Mouse (Mus musculus) kidney, adult 9 months (tissue): ENCODE data around the gene Nfatc2.

Experiments
- DNase-seq: peaks from one replicate; pipeline ENCODE4 v3.0.0; 2022

Nfatc2 gene

DNA sequence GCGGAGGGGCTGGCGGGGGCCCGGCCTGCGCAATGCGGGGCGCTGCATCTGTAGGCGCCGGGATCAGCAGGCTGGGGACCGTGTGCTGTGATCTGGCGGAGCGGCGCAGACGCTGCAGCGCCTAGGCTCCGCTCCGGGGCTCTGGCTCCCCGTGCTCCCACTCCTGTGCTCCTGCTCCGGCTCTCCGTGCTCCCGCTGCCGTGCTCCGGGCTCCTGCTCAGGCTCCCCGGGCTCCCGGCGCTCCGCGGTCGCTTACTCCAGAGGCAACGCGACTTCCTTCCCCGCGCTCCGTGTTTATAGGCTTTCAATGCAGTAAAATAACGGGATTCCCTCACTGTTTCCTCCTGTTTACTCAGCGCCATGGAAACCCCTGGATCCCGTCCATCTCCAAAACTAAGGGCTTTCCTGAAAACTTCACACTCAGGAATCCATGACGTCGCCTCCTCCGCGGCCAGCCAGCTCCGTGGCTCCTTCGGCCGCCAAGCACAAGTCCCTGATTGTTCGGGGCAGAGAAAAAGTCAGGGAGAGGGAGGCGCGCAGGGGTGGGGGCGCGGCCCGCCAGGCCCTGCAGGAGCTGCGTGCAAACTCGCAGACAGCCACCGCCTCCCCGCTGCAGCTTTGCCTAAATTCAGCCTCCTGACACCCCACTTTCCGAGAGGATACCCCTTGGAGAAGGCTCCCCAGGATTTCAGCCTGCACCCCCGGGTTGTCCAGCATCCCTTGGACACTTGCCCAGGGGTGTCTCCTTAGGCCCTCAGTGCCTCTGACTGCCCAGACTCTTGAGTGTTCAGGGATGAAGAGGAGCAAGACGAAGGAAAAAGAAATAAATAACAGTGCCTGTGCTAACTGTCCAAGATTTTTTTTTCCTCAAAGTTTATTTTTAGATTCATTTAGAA is at the start of gene Nfatc2:
TSS of gene Nfatc2 (minus strand) at position 167 of the 896 bp plus-strand sequence.
- peak; percentile 72 for DNase-seq

DNA sequence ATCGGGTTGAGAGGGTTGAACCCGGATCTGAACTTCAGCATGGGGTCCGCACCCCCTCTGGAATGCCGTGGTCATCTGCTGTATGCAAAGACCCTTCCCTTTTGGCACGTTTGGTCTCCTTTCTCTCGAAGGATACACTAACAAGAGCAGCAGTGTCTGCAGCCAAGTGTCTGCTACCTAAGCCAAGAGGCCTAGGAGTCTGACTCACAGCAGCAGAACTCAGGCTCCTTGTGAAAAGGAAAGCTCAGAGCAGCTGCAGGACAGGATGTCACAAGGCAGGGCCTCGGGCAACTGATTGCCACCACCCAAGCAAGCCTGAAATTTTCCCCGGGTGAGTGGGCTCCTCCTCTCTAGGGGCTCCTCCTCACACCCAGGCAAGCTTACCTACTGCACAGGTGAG is 46.7 kb upstream of the Nfatc2 start:
- DNase-seq: no peak

DNA sequence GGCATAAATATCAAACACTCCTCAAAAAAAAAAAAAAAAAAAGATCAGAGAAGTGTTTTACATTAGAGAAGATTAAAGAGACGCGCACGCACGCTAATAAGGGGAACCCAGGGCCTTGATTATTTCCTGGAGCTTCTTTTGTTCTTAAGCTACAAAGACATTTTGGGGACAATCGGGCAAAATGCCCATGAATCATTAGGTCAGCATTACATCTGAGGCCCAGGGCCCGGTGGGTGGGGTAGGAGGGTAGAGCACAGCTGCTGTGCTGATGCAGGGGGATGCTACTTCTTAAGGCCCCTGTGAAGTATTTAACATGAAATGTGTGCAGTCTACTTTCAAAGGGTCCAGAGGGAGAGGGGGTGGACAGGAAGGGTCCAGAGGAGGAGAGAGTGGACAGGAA is 43.4 kb upstream of the Nfatc2 start:
- no peak for DNase-seq

DNA sequence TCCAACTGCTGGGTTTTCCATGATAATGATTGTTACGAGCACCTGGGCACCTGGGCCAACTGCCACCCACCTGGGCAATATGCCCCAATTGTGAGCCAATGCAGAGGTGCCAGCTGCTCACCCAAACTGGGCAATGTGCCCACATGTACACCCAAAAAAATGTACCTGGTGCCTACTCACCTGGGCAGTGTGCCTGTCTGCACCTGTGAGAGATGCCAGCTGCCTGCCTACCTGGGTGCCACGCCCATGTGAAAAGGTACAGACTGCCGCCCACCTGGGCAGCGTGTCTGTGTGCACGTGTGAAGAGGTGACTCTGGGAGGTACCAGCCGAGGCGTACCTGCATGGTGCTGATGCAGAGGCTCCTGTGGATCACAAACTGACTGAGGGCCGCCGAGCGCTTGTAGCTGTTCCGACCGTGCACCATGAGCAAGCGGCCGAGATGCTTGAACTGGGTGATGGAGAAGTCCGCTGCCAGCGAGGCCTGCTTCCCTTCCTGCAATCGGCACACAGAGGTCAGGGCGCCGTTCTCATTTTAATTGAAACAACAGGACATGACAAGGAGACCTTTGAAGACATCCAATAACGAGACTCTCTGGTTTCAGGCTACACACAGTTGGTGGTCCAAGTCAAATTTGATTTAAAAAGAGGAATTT is 42.2 kb upstream of the Nfatc2 start:
- DNase-seq: no peak

DNA sequence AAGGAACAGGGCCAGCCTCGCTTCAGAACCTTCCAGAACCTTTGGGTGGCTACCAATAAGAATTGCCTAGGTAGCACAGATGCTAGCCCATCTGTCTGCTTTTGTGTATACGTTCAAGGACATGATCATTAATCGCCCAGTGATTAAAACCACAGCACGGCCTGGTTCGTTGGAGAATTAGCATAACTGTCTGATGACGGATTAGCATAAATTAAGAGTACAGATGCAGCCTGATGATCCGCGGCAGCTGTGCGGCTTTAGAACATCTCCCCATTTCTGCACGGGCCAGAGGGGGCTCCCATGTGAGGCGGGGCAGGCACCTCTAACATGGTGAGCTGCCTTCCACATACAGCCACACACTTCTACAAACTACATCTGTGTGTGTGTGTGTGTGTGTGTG is 40.7 kb upstream of the Nfatc2 start:
- DNase-seq: no peak

DNA sequence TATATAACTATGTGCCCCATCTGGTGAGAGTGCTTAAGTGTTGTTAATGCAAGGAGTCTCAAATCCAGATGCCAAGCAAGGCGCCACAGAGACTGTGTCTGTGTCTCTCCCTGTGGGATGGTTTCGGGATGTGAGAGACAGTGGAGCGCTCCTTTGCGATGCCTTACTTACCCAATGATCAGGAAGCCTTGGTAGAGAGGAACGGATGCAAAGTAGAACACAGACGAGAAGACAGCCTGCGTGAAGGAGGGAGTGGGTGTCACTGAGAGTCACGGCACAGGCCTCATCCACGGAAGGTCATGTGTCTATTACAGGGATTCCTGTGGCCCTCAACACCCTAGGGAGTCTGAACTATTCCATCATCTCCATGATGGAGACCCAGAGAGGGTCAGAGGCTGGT is 39.0 kb upstream of the Nfatc2 start:
- no peak for DNase-seq

DNA sequence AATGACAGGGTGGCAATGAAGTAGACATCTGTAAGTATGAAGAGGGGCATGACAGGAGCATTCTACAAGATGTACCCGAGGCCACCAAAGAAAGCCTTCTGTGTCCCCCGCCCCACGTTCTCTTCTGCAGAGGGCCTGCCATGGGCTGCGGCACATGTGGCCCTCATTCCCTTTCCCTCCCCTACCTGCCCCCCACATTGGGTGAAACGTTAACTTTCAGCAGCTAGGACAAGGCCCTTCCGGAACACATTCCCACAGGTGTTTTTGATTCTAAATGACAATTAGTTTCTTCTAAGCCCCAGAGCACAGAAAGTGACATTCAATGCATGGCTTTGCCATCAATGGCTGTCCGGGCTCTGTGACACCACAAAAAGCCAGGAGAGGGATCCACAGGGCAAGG is 33.4 kb upstream of the Nfatc2 start:
- no peak for DNase-seq

DNA sequence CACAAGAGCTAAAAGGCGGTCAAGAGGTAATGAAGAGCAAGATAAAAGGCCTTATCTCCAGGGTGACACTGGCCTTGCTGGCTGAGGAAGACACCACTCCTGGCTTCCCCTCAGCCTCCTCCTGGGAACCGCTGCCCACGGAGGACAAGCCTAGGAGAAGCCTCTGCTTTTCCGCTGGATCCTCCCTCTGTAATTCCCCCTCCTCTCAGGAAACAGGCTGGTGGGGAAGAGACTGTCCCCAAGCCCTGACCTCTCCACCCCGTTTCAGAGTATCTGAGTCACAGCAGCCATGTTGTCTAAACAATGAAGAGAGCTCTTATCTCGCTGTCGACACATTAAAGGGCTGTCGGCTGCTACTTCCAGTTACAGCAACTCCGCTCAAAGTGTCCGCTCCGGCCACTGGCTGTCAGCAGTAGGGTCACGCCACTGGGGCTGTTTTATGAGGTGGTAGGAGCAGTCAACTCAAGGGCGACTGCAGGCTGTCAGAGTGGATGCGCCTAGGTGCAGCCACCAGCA is 31.9 kb upstream of the Nfatc2 start:
- no peak for DNase-seq

DNA sequence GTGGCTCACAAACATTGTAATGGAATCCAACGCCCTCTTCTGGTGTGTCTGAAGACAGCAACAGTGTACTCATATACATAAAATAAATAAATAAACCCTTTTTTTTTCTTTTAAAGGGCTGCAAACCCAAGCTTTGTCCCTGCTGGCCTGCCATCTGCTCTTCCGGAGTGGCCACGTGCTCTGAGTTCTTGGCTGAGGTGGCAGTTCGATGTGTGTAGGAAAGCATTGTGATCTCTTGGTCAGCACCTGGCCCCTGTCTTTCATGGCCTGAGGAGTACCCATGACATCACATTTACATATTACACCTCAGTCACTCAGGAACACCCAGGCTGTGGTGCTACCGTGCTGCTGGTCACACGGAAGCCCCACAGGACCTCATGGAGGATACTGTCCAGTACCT is 31.1 kb upstream of the Nfatc2 start:
- DNase-seq: no peak

DNA sequence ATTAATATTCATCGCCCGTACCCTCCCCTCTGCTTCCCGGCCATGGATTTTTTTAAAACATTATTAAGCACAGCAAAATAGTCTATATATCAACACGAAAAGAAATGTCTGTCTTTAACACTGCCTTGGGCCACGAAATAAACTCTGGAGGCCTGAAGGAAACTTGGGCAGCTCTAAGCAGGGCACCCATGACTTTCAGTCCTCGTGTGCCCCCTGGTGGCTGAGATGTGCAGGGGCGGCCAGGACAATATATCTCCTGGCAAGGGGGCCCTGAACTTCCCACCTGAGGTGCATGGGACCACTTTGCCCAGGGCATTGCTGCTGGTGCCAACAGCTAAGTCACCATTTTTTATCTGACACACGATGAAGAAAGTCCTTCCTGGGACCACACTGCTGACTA is 27.3 kb upstream of the Nfatc2 start:
- DNase-seq: peak; percentile 77

DNA sequence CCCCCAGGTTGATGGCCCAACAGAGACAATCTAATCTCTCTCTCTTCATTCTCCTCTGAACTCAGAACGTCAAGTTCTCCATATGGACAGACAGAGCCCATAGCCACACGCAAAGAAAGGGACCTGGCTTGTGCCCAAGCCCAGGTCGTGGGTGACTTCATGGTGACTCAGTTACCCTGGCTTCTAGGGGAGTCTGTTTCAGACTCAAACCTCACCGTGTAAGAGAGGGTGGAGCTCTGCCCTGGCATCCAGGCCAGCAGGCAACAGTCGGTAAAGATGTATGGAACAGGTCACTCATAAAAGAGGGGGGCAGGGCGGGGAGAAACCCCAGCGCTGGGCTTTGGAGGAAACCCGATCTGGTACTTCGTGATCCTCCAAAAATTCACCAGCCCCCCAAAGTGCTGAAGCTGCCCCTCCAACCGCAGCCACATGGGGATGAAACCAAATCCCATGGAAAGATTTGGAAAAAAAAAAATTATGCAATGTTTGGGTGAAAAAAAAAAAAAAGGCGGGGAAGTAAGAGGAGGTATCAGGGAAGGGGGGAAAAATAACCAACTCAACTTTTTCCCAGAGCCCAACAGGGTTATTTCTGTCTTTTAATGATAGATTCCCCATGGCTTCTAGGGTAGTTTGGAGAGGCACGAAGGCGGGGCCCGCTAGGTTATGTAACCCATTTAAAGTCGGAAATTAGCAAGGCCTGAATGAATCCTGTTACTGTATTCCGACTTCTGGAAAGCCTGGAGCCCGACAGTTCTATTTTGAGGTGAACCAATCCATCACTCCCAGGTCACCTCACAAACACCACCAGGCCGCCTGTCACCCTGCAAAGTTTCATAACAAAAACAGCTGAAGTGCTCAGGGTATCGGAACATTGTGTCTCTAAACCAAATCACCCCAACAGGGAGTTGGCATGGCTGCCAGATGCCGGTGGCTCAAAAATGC is 26.6 kb upstream of the Nfatc2 start:
- DNase-seq: peak; percentile 38

DNA sequence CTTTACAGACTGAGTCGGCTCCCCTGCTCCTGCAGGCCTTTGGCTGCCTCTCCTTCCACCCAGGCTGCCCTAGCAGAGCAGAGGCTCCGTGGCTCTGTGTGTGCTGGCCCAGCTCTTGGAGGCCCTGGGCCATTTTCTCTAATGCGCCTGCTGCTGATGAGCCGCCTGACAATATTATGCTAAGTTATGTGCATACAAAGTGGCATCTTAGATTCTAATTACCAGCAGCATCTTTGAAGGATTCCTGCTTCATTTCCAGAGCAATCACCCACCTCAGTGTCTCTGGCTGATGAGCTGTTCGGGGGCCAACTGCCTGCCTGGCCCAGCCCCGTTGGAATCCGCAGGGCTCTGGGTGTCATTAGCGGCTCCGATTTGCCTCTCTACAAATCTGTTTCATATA is 24.9 kb upstream of the Nfatc2 start:
- no peak for DNase-seq

DNA sequence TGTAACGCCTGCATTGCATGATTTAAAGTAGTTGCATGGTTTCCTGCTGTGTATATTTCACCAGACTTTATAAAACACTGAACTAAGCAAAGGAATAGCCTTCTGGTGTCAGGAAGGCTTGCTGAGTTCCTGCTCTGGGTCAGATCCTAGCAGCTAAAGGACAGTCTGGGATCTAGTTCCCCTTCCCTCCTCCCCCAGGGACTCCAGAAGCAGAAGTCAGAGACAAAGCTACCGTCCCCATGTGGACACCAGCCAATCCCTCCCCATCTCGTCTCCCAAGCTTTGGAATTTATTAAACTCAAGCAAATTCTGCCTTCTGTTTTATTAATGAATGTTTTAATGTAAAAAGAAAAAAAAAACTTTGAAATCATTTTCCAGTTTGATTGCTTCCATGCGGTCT is 23.6 kb upstream of the Nfatc2 start:
- no peak for DNase-seq

DNA sequence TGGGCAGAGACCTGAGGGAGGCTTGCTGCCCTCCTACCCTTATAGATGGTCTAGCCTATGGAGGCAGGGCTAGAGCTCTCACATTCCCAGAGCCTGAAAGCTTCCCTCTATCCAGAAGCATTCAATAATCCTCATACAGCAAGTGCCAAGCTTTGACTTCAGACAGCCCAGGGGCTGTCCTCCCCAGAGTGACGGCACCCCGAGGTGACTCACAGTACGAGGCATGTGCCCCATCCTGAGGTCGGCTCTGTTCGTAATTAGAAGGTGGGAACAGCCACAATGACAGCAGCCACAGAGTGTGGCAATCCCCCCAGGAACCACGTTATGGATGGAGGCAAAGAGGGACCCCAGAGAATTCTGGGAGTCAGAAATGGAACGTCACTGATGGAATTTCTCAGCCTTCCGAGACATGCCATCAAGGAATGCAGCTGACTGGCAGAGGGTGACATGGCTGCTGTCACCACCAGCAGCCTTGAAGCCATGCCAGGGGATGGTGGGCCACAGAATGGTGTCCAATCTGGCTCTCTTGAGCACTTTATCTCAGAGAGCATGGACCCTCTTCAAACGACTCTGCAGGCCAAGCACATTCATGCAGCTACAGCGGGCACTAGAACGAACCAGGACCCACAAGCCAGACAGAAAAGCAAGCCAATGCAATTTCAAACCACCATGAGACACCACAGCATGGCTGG is 19.8 kb upstream of the Nfatc2 start:
- DNase-seq: no peak

DNA sequence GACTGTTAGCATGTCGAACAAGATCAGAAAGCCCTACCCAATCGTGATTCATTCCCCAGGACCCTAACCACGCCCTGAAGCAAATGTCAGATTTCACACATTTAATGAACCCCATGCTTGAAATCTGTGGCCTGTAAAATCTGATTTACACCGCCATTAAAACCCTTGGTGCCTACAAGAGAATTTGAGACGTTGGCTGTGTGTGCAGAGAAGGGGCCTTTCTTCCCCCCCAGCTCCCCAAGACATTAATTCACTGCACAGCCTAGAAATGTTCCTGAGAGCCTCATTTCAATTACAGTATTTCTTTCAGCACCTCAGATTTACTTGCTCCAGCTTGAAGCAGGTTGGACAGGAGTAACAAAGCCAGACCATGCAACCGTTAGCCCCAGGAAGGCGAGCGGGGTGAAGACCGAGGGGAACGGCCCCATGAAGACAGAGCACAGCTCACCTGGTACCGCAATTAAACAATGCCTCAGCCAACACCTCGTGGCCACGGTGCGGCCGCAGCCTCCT is 16.8 kb upstream of the Nfatc2 start:
- no peak for DNase-seq

DNA sequence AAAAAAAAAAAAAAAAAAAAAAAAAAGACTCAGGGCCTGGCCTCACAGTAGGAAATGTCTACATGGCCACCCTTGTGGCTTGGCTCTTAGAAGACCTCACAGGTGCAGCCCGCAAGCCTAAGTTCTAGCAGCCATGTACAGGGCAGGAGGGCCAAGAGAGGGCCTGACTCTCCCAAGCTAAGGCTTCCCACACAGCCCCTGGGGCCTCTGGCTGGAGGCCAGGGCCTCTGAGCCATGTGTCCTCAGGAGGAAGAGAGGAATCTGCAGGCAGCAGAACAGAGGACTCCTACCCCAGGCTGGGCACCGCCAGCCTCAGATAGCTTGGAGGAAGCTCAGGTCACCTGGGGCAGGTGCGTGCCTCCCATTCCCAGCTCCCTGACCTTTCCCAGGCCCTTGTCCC is 13.7 kb upstream of the Nfatc2 start:
- no peak for DNase-seq

DNA sequence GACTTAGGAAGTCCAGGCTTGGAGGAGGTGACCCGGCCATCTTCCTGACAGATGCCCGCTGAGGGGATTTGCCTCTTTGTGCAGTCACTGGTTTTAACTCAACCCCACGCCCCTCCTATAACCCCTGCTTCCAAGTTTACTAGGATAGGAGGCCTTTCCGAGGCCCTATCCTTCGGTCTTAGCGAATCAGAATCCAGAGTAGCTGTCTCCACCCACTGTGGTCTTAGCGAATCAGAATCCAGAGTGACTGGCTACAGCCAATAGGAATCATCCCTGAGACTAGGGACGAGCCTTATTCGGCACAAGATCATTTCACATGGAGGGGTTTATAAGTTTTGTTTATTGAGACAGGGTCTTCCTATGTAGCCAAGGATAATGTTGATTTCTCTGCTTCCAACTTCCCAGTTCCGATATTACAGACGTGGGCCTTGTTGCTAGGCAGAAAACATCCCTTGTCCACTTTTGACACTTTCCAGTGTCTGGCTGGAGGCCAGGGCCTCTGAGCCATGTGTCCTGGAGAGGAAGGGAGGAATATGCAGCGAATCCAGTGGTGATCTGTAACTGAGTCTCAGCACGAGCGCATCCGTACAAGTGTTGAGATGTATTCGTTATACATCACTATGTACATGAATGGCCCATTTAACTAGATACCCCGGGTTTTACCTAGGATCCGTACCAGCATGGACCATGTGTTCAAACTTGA is 12.9 kb upstream of the Nfatc2 start:
- DNase-seq: no peak

DNA sequence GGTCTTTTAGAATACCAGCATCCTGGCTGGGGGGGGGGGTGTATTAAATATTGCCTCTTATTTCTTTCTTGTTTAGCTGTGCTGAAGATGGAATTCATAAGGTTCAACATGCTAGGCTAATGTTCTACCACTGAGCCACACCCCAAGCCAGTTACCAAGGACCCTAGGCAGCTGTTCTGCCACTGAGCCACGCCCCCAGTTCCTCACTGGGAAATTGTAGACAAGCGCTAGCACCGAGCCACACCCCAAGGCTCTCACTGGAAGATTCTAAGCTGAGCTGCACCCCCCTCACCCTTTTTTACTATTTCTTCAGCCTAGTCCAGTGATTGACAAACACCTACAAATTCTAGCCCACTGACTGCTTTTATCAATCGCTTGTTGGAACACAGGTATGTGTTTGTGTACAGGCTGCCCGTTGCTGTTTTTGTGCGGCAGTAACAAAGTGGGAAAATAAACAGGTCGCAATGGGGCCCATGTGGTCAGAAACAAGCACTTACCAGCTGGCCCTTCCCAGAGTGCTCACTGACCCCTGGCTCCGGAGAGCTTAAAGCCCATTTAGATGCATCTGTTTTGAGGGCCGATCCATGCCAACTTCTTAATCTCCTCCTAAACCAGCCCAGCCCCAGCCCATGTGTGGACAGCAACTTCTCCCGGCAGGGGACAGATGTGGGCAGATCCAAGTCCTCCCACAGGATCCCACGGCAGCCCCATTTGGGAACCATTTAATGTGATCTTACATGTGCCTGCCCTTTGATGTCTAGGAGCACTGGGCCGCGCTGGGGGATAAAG is 11.8 kb upstream of the Nfatc2 start:
- no peak for DNase-seq

DNA sequence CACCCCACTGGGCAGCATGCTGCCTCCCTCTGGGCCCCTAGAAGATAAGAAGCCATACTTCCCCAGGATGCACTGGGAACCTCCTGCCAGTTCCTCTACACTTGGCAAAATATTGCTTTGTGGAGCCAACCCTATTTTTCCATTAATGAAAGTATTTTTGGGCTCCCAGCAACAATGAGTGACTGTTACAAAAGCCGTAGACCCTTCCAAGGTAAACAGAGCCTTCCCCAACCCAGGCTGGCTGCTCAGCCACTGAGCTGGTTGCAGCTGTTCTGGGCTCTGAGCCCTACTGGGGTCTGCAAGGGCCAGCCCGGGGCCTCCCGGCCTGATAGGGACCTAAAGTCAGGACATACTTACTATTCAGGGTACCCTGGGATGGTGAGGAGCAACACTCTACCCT is 9.5 kb upstream of the Nfatc2 start:
- no peak for DNase-seq

DNA sequence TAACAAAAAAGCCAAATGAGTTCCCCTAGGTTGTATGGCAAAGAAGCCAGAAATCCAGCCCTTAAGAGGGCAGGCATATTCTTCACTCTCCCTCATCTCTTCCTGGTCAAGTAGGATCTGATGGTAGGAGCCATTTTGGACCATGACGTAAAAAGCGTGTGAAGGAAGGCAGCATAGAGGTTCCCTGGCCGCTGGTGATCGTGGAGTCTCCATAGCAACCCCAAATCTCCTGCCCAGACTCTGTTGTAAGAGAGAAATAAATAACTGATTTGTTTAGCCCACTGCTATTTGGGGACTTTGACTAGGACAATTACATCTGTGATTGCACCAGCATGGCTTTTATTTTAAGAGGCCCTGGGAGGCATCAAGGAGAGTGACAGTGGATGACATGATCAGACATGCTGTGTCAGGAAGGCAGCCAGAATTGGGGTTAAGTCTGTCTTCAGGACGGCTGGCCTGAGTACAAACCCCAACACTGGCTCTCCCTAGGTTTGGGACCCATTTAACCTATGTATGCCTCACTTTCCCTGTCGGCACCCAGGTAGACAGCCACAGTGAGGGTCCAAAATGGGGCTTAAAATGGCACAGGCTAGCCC is 8.3 kb upstream of the Nfatc2 start:
- DNase-seq: no peak
